Mouse (Mus musculus): ENCODE results near the gene Leng9. TPM values are rescaled to one million over a fixed set of nuclear protein-coding genes. Genes with fewer than 3 reads are reported as not detected.

Gene Leng9
- polyA plus RNA-seq, 1 experiment: 0.73 TPM

- H3K36me3 ChIP-seq (ENCODE audit: control insufficient read depth, insufficient read depth, low read length, poor library complexity, severe bottlenecking): no peaks in the 10 kb centered on the region
- no peak overlapping the region for H3K27ac ChIP-seq (ENCODE audit: insufficient read depth, low read length)
- H3K4me3 ChIP-seq (ENCODE audit: low read depth, low read length): no peak overlapping the region
- H3K9ac ChIP-seq (ENCODE audit: low read depth, poor library complexity, severe bottlenecking): no peak overlapping the region
- H3K9me3 ChIP-seq (replicated peaks; ENCODE audit: control insufficient read depth, insufficient read depth, low read length, poor library complexity, severe bottlenecking): no peaks in the 10 kb centered on the region
- no peaks in the 10 kb centered on the region for H3K4me1 ChIP-seq (ENCODE audit: control insufficient read depth, insufficient read depth, low read length)
- H3K27me3 ChIP-seq (ENCODE audit: control insufficient read depth, insufficient read depth, low read length, poor library complexity, severe bottlenecking): no peaks in the 10 kb centered on the region
- no peak for TF ChIP-seq EP300 (IDR thresholded peaks at IDR 0.05; ENCODE audit: insufficient read depth, low read depth, low read length)
- TF ChIP-seq POLR2A (IDR thresholded peaks at IDR 0.05; ENCODE audit: insufficient read depth, low read length): no peak
- TF ChIP-seq CTCF (IDR thresholded peaks at IDR 0.05; ENCODE audit: low read depth, low read length): no peak
Observed at GRCm38 (mm10) chr7:4101144-4101543, 49.0 kb downstream of the Leng9 start.

- no peak overlapping the region for H3K4me3 ChIP-seq (ENCODE audit: low read depth, low read length)
- H3K9ac ChIP-seq (ENCODE audit: low read depth, poor library complexity, severe bottlenecking): no peak overlapping the region
- no peaks in the 10 kb centered on the region for H3K9me3 ChIP-seq (replicated peaks; ENCODE audit: control insufficient read depth, insufficient read depth, low read length, poor library complexity, severe bottlenecking)
- H3K4me1 ChIP-seq (ENCODE audit: control insufficient read depth, insufficient read depth, low read length): no peaks in the 10 kb centered on the region
- no peaks in the 10 kb centered on the region for H3K27me3 ChIP-seq (ENCODE audit: control insufficient read depth, insufficient read depth, low read length, poor library complexity, severe bottlenecking)
- no peaks in the 10 kb centered on the region for H3K36me3 ChIP-seq (ENCODE audit: control insufficient read depth, insufficient read depth, low read length, poor library complexity, severe bottlenecking)
- TF ChIP-seq POLR2A (IDR thresholded peaks at IDR 0.05; ENCODE audit: insufficient read depth, low read length) (no peak), CTCF (IDR thresholded peaks at IDR 0.05; ENCODE audit: low read depth, low read length) (no peak), EP300 (IDR thresholded peaks at IDR 0.05; ENCODE audit: insufficient read depth, low read depth, low read length) (no peak)
- H3K27ac ChIP-seq (ENCODE audit: insufficient read depth, low read length): no peak overlapping the region
Observed at GRCm38 (mm10) chr7:4098832-4099231, 51.3 kb downstream of the Leng9 start.

- no peak for TF ChIP-seq POLR2A (IDR thresholded peaks at IDR 0.05; ENCODE audit: insufficient read depth, low read length)
- no peak for TF ChIP-seq EP300 (IDR thresholded peaks at IDR 0.05; ENCODE audit: insufficient read depth, low read depth, low read length)
- TF ChIP-seq CTCF (IDR thresholded peaks at IDR 0.05; ENCODE audit: low read depth, low read length): no peak
- Histone ChIP-seq H3K27ac (ENCODE audit: insufficient read depth, low read length) (no peak overlapping the region), H3K4me3 (ENCODE audit: low read depth, low read length) (no peak overlapping the region), H3K4me1 (ENCODE audit: control insufficient read depth, insufficient read depth, low read length) (no peaks in the 10 kb centered on the region), H3K9me3 (replicated peaks; ENCODE audit: control insufficient read depth, insufficient read depth, low read length, poor library complexity, severe bottlenecking) (no peaks in the 10 kb centered on the region), H3K36me3 (ENCODE audit: control insufficient read depth, insufficient read depth, low read length, poor library complexity, severe bottlenecking) (no peaks in the 10 kb centered on the region), H3K27me3 (ENCODE audit: control insufficient read depth, insufficient read depth, low read length, poor library complexity, severe bottlenecking) (no peaks in the 10 kb centered on the region), H3K9ac (ENCODE audit: low read depth, poor library complexity, severe bottlenecking) (no peak overlapping the region)
Observed at GRCm38 (mm10) chr7:4098301-4098700, 51.9 kb downstream of the Leng9 start.

Other genes with a start within 250 kb of the Leng9 start
- gene Lilra6, start 234.9 kb downstream of the Leng9 start, polyA plus RNA-seq (2011; ENCODE audit: insufficient read depth, insufficient read length, low read depth, missing spikeins): 0.24 TPM in 1 of 2 replicates, not detected in the other
- 0.21 and 0.67 TPM in 2 replicates for gene Lair1, start 87.2 kb downstream of the Leng9 start, polyA plus RNA-seq (2011; ENCODE audit: insufficient read depth, insufficient read length, low read depth, missing spikeins)
- 22.1 and 25.0 TPM in 2 replicates for gene Ttyh1, start 31.0 kb downstream of the Leng9 start, polyA plus RNA-seq (2011; ENCODE audit: insufficient read depth, insufficient read length, low read depth, missing spikeins)
- 96.3 and 98.5 TPM in 2 replicates for gene Leng8, start 13.3 kb downstream of the Leng9 start, polyA plus RNA-seq (2011; ENCODE audit: insufficient read depth, insufficient read length, low read depth, missing spikeins)
- gene Cdc42ep5, start 14.5 kb upstream of the Leng9 start, polyA plus RNA-seq (2011; ENCODE audit: insufficient read depth, insufficient read length, low read depth, missing spikeins): 28.1 and 33.8 TPM in 2 replicates
- not detected in 2 replicates for gene Lilra5, start 87.4 kb upstream of the Leng9 start, polyA plus RNA-seq (2011; ENCODE audit: insufficient read depth, insufficient read length, low read depth, missing spikeins)
- not detected in 2 replicates for gene Ncr1, start 187.3 kb upstream of the Leng9 start, polyA plus RNA-seq (2011; ENCODE audit: insufficient read depth, insufficient read length, low read depth, missing spikeins)
- gene Gp6, start 247.4 kb upstream of the Leng9 start, polyA plus RNA-seq (2011; ENCODE audit: insufficient read depth, insufficient read length, low read depth, missing spikeins): not detected in 2 replicates

Data from ES-Bruce4 (cell line).